Mouse (Mus musculus): ENCODE data around the gene Hsbp1.

GRCm38 (mm10) chr8:119378476-119378875, 34.2 kb downstream of the Hsbp1 start:
- TF ChIP-seq POLR2A (IDR thresholded peaks at IDR 0.05; ENCODE audit: low read depth, low read length) (no peak), CTCF (IDR thresholded peaks at IDR 0.05; ENCODE audit: extremely low read depth, insufficient read length, insufficient replicate concordance, low read depth, low read length) (no peak)

All from small intestine, adult 2 months (tissue).